Mouse (Mus musculus) heart, adult 2 months (tissue): Measurements from ENCODE around the gene Fn3krp.

Source experiments
- CTCF ChIP-seq: fragments of 200-600 bp; IDR thresholded peaks from 2 replicates; pipeline ENCODE4 v1.8.1; 2022; ENCODE audit warnings: antibody characterized with exemption, mild to moderate bottlenecking, moderate library complexity
- EP300 ChIP-seq: fragments of 200-500 bp; IDR thresholded peaks from 2 replicates; pipeline ENCODE4 v1.6.1; 2011; ENCODE audit warnings: low read depth, low read length, control low read depth; ENCODE audit not compliant: insufficient read depth
- POLR2A ChIP-seq: fragments of 200-500 bp; IDR thresholded peaks from 2 replicates; pipeline ENCODE4 v1.6.1; 2011; ENCODE audit warnings: mild to moderate bottlenecking, low read depth, low read length, control low read depth; ENCODE audit not compliant: insufficient read depth

DNA sequence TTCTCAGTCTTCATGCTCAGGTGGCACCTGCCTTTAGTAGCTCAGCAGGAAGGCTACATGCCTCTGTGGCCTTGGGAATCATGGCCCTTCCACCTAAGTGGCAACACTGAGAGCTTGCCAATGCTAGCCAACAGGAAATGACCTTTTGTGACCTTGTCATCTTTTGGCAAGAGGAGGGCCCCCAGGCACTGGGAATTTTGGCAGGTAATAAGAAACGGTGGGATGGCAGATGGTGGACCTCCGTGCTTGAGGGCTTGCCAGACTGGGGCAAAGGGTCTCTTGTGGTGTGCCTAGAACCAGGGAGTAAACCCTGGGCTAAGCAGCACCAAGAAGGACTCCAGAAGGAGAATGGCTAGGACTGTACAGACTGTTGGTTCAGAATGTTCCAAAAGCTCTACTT lies 20.9 kb downstream of the Fn3krp start:
- TF ChIP-seq CTCF (no peak), POLR2A (no peak), EP300 (no peak)
